Mouse (Mus musculus): Measurements from ENCODE around the gene Prkn.
A peak's percentile ranks its signal among the peaks of the same experiment; 100 is the strongest.

DNA sequence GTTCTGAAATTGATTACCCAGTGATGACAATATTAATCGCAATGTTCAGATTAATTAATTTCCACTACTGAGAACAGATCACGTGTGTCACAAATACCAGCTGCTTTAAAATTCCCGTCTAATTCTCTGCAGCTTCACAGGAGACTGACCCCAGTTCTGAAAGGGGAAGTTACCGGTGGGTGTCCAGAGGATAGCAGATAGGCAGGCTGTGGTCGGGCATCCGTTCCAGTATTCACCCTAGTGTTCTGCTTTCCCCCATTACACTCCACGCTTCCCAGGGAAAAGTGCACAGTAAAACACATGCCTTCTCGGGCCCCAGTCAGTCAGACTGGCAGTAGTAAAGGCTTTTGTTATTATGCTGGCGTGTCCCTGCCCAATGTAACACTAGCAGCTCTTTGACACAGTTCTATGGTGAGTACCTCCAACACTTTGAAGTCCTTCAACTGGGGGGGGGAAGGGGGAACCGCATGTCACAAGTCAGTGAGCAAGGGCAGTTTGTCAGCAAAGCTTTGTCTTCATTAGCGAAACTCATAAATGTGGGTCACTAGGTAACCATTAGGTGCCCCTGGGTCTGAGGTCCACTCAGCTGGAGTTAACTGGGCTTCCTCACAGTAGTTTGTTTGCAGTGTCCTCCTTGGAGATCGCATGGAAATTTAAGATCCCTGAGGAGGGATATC, 940.8 kb downstream of the Prkn start:
- no peak for TF ChIP-seq ZC3H11A (IDR thresholded peaks at IDR 0.05; ENCODE audit: low read depth, low read length)
- TF ChIP-seq CTCF (IDR thresholded peaks at IDR 0.05 in 2 of 3, conservative IDR thresholded peaks at IDR 0.05 in 1 of 3; ENCODE audit: control insufficient read depth in 1 of 3, insufficient read depth in 1 of 3, low read depth in 2 of 3, low read length in 3 of 3, poor library complexity in 1 of 3, severe bottlenecking in 1 of 3): no peak
- peak; percentile 52; the same call in 1 of the 2 replicates for TF ChIP-seq USF1 (IDR thresholded peaks at IDR 0.05; ENCODE audit: low read depth, low read length)
- 0 out of 2 replicates have a peak, but pooled peaks have one; percentile 11 for TF ChIP-seq GATA1 (IDR thresholded peaks at IDR 0.05; ENCODE audit: low read depth, low read length)
- no peak for TF ChIP-seq MXI1 (IDR thresholded peaks at IDR 0.05; ENCODE audit: low read depth, low read length)
- no peak for TF ChIP-seq ZKSCAN1 (IDR thresholded peaks at IDR 0.05; ENCODE audit: low read depth, low read length)
- no peak for TF ChIP-seq POLR2A (IDR thresholded peaks at IDR 0.05; ENCODE audit: control insufficient read depth in 1 of 2, insufficient read depth in 1 of 2, low read depth in 1 of 2, low read length in 2 of 2, poor library complexity in 1 of 2)
- TF ChIP-seq MAX (IDR thresholded peaks at IDR 0.05; ENCODE audit: low read length): peak; percentile 43; the same call in 1 of the 2 replicates
- TF ChIP-seq HCFC1 (IDR thresholded peaks at IDR 0.05; ENCODE audit: low read depth, low read length): no peak
- no peak for TF ChIP-seq ZNF384 (IDR thresholded peaks at IDR 0.05; ENCODE audit: low read depth, low read length)
- TF ChIP-seq EP300 (IDR thresholded peaks at IDR 0.05; ENCODE audit: low read depth in 1 of 2, low read length in 2 of 2): peak; percentile 49 to 53; a peak in 3 of 4 replicates
- no peak for TF ChIP-seq NRF1 (IDR thresholded peaks at IDR 0.05; ENCODE audit: insufficient read depth, low read depth, low read length, poor library complexity, severe bottlenecking)
- TF ChIP-seq RCOR1 (IDR thresholded peaks at IDR 0.05; ENCODE audit: low read depth, low read length): no peak
- no peak for TF ChIP-seq GABPA (IDR thresholded peaks at IDR 0.05; ENCODE audit: low read depth, low read length)

Data from MEL (cell line).